Mouse (Mus musculus) yolk sac, embryonic 10.5 days (tissue): ENCODE measurements around the gene F2rl2.

ENCODE experiments used
- DNase-seq: peaks from one replicate; pipeline ENCODE4 v3.0.0-alpha.2; 2017; ENCODE audit warnings: low spot score

Gene F2rl2

DNA sequence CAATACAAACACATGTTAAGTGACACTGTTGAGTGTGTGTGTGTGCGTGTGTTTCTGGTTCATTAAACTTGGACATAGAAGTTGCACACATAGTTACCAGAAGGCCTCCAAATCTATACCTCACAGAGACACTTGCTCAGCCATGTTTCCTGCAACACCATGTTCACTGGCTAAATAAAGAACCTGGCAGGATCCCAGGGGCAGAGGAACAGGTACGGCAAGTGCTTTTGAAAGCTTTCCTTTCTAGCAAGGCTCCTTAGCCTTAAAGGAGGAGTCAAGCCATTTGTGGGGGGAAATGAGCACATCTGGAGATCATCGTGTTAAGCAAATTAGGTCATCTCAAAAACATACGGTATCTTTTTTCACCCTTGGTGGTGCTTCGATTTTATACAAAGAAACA lies 6.7 kb downstream of the F2rl2 start:
- no peak for DNase-seq

DNA sequence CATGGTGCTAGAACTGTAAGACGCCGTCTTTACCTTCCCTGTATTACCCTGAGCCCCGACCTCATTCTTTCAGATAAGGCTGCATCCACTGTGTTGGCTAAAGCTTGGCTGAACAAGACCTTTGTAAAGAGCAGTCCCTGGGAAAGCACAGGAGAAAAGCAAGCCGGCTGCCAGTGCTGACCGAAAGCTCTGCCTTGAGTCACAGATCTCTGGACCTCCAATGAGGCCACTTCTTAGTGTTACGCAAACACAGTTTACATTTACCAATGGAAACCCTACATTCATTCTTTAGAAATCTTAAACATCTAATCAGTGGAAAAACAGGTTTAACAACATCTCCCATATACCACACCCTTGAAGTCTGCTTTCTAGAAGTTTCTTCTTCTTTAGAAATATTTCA lies 8.9 kb downstream of the F2rl2 start:
- peak; percentile 15 for DNase-seq

DNA sequence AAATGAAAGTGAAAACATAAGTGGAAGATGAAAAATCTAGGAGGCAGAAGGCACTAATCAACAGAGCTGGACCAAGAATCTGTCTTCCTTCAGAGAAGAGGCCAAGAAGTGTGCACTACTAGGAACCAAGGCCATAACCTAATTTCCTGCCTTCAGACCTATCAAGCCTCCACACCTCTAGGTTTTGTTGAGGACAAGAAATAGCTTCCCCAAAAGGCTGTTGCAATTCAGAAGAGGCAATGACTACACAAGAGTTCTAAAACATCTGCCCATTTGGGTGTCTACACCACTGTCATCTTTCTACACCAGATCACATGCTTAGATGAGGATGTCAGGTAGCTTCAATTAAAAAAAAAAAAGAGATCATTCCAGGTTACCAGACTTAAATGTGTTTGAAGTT lies 15.4 kb downstream of the F2rl2 start:
- DNase-seq, result no peak

DNA sequence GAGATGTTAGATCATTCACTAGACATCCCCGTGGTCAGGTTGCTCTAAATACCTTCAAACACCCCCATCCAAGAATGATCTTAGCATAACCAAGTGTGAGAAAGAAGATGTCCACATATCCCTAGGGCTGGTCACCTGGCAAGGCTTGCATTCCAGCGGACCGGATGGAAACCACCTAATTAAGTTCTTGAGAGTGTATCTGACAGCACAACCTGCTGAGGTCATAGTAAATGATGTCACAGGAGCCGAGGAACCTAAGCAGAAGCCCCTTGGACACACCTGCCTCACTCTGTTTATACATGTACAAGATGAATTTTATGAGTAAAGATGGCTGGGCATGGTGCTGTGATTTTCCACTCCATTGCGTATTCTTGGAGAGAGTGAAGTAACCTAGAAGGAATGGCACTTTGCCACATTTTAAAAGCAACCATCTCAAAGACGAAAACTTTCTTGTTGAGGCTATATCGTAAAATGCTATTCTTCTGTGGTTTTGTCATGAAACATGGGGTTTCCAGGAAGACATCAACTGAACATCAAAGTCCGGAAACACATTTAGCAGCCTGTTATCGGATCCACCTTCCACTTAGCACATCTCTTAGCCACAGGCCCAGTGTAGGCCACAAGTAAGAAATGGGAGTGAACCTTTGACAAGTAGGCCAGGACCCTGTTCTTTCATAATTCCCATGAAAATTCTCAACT lies 16.1 kb downstream of the F2rl2 start:
- DNase-seq, result no peak

DNA sequence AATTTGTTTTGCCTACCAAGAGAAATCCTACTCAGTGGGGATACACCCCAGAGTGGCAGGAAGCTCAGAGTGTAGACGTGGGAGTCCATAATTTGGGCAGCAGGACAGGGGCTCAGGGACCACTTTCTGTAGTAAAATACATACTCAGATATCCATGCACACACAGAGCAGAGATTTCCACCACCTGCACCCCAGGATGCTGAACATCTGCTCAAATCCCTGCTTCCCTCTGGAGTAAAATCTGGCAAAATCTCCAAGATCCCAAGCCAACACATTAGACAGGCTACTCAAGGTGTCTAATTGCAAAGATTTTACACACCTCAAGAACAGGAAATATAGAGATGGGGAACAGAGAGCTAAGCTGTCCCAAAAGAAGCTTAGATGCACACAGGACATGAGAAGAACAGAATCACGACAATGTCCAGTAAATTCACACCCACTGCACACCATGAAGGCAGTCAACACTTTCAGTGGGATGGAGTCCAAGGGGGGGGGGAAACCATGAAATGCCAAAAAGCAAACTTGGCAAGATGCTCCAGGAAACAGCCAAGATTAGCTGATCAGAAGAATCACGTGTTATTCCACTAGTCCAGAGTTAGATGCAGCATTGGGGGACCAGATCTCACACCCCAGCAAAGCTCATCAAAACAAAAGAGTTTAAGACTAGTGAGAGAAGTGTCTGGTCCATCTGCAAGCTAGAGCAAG lies 17.8 kb downstream of the F2rl2 start:
- DNase-seq, result no peak

DNA sequence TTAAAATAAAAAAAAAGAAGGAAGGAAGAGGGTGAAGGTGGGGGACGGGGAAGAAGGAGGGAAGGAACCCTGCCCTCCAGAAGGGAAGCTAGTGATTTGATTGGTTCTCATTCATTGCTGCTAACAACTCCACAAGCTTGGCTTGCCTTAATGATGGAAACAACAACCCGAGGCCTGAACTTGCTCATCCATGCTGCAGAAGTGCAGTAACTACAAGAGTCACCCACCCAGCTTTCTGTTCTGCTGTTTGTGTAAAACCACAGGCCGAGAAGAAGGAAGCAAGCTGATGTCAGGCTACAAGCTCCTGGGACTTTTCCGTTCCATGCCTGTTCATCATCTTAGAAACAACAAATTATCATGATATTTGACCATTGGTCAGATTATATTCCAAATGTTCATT lies 18.7 kb downstream of the F2rl2 start:
- DNase-seq, result no peak

DNA sequence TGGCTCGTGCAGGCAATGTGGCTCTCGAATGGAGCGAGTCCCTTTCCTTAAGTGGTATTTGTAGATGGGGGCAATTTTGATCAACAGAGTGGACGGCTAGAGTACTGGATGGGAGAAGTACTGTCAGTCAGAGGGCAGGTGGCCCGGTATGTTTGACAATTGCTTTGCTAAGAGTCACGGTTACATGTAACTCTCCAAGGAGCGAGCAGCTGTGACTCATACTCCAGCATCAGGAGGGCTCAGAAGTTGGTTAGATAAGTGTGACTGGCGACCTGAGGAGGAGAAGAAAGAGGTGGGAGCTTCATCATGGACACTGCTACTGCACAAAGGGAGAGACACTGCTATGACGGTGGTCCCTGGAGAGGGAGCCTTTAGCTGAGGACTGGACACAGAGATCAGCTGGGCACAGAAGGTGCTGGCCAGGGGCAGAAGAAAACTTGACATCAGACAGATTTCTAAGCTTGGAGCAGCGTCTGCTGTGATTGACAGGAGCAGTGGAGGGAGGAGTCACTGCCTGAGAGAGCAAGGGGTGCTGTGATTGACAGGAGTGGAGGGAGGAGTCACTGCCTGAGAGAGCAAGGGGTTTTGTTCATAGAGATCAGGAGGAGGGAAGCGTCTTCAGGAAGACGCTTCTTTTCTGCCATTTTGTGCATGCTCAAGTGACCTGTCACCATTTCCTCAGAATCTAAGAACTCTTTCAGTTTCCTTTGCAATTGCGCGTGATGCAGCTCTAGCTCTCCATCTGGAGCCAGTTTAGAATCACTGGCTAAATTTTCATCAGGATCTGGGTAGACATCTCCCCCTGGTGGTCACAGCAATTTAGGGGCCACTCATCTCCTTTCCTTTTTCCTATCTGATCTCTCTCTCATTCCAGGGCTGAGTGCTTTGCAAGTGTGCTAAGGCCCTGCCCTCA lies 22.9 kb downstream of the F2rl2 start:
- DNase-seq, result peak; percentile 56

DNA sequence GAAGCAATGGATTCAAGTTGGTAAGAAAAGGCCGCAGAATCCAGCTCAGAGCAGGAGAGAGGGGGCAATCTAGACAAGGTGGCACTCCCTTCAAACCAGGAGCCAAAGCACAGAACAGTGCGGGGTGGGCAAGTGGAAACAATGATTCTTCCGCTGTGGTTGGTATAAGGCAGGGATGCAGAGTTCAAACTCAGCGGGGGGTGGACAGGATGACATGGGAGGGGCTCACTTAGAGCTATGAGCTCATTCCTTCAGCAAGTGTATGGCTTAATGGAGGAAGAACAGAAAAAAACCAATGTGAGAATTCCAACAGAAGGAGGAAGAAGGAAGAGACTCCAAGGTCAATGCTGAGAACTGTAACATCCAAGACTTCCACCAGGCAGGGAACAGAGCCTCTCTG lies 33.8 kb downstream of the F2rl2 start:
- no peak for DNase-seq

DNA sequence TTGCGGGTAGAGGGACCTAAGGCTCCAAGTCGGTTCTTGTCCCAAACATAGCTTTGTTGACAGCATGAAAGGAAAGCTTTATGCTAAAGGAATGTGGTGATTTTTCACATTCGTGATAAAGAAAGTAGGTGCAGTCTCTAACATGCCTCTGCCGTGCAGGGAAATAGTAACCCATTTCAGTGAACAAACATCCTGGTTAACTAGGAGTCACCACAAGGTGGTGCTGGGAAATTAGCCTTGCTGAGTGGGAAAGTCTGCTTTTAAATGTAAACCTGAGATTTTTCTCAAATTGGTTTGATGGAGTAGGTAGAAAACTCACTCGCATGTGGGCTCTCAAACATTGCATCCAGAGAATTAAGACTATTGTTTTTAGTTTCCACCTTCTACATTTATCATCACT lies 43.0 kb downstream of the F2rl2 start:
- no peak for DNase-seq

DNA sequence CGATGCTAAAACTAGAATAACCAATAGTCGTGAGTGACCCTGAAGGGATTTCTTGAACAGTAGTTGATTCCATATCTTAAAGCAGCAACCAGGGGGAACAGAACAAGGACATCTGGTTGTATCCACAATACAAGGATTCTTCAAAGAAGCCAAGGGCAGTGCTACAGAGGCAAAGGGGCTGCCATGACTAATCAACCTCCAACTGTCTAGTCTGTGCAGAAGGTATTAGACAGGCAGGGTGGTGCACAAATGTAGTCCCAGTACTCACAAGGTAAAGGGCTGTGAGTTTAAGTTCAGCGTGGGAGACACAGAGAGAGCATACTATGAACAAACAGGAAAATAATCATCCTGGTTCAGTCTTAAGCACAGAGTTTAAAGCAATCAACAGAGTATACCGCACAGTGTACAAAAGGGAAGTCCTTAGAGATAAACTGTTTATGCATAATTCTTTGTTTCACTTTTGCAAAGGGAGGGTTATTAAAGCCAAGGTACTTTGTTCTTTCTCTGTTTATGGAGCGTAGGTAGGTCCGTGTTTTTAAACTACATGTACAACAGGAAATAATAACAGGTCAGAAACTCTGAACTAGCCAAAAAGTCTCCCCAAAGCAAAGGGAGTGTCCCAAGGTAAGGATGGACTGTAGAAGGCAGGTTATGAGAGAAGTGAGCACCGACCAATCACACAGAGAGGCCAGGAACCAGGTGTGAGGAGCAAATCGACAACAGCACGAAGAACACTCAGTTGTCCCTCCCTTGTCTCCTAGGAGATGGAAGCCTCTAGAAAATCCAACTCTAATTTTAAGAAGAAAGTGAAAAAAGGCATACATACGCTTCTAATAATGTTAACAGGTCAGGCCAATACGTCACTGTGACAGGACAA lies 45.4 kb downstream of the F2rl2 start:
- DNase-seq, result no peak

DNA sequence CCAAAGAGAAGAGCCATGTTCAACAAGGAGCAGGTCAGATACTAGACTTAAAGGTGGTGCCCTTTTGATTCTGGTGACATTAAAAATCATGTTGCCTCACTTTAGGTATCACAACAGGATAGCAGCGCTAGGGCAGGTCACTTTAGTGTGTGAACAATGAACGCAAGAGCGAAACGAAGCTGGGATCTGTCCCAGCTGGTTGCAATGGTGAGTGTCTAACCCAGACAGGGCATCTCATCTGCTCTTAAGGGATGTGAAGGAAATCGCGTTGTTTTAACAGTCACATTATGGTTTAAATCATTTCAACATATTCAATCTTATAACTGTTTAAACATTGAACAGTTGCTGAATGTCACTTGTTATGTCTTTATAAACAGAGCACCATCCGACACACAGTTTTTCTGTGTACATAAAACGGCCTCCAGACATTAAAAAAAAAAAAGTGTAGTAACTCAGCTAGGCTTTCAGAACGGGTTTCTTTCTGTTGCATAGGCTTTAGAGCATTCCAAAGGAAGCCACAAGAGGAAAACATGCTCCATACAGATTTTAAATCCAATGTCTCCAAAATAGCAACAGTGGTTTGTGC lies 46.3 kb downstream of the F2rl2 start:
- no peak for DNase-seq

DNA sequence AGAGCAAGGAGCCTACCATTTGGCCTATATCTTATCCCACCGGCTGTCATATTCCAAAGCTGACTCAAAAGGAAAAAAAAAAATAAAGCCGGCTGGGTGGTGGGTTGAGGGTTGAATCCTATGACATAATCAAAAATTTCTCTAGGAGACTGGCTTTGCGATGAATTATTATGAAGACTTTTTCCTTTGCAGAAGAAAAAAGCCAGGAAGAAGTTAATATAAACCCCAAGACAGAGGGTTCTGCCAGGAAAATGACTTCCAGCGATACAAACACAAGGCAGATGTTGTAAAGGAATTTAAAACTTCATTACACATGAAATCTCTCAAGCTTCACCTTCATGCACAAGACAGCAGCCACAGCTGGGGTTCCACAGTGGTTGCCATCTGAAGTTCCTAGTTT lies 48.8 kb downstream of the F2rl2 start:
- no peak for DNase-seq

DNA sequence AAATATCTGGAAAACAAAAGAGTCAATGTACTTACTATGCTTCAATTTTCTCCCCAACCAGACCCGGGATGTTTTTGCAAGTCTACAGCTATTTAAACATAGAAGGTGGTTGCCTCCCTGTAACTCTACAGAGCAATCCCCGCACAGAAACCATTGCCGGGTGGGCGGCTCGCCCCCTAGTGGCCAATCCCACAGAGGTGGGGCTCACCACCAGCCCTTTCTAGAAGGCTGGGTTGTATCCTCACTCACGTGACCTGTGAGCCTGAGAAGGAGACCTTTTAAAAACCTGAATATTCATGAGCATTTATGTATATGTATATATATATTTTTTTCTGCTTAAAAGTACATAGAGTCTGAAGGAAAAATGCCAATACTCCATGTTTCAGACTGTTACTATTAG lies 49.9 kb downstream of the F2rl2 start:
- DNase-seq, result no peak

DNA sequence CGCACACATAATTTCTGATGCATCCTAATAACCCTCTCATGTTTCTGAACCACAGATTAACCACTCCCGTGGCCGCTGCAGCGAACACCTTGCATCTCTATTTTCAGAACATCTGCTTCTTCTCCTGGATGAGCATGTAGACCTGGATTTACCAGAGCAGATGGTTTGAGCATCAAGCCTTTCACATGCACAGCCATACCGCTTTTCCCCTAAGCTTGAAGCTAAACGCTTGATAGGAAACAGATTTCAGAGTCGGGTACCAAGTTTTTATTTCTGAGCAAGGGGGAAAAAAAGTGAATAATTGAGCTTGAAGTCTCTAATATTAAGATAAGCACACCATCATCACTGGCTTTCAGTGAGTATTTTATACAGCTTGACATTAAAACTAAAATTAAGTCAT lies 50.4 kb downstream of the F2rl2 start:
- no peak for DNase-seq

DNA sequence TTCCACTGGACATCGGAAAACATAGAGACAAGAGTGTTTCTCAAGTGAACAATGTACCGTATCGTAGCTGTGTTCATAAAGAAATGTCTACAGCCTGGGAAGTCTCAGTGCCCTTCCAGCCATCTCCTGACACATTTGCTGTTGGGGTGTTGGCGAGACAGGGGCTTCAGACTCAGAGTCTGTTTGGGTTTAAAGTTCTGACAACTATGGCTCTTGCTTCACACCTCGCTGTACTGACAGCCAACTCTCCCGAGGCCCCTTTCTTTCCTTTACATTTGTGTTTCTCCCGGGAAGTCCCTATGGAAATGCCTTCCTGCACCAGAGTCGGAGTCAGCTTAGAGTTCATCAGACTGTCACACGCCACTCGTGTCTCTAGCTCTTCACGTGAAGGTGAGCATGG lies 50.9 kb downstream of the F2rl2 start:
- DNase-seq, result no peak
